Mouse (Mus musculus) erythroblast, embryonic 14.5 days (primary cell): Measurements from ENCODE around the gene Mccc1. TPM values are rescaled to one million over a fixed set of nuclear protein-coding genes. Genes with fewer than 3 reads are reported as not detected.

Experiments used
- H3K27me3 ChIP-seq: 2 replicates; pipeline ENCODE4 v1.6.1; 2012; ENCODE audit warnings: inconsistent platforms; ENCODE audit not compliant: control insufficient read depth
- H3K36me3 ChIP-seq: 2 replicates; pipeline ENCODE4 v1.6.1; 2012; ENCODE audit warnings: mild to moderate bottlenecking, inconsistent platforms; ENCODE audit not compliant: control insufficient read depth
- H3K4me1 ChIP-seq: 2 replicates; pipeline ENCODE4 v1.6.1; 2012; ENCODE audit warnings: inconsistent platforms; ENCODE audit not compliant: control insufficient read depth
- H3K4me3 ChIP-seq: replicated peaks from 2 replicates; pipeline ENCODE3; 2012; ENCODE audit warnings: moderate library complexity, mild to moderate bottlenecking, inconsistent platforms
- H3K9me3 ChIP-seq: 2 replicates; pipeline ENCODE4 v1.6.1; 2012; ENCODE audit warnings: low read length, inconsistent platforms, mixed read lengths; ENCODE audit not compliant: control insufficient read depth
- GATA1 ChIP-seq: IDR thresholded peaks from 2 replicates; pipeline ENCODE4 v1.6.1; 2012; ENCODE audit warnings: low read length, inconsistent platforms, mixed read lengths
- TAL1 ChIP-seq: IDR thresholded peaks from 3 replicates; pipeline ENCODE4 v1.6.1; 2012; ENCODE audit warnings: low read length, inconsistent platforms, mixed read lengths
- polyA plus RNA-seq: library from polyadenylated mRNA; stranded (reverse); fragments of >175 nt; gene quantifications from 2 replicates; pipeline ENCODE4 v1.2.3, GENCODE M21; 2012

Mccc1 gene
- polyA plus RNA-seq, 1 experiment = 0.05 TPM

DNA sequence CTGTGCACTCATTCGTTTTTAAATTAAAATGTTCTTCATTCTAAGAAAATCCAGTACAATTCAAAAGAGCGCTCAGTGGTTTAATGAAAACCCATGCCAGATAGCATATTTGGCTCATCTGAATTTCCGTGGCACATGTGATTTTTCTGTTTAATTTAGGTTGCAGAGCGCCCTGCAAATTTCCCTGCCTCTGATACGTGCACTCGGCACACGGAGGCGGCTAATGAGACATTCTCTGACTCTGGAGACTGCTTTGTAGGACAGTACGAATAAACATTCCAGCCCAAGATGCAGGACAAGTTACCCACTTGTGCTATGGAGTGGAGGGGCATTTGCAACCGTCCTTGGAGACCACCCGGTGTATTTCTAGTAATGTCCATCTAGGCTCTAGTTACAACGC, 29.3 kb downstream of the Mccc1 start:
- Histone ChIP-seq H3K4me1 (peaks cover 7% of the 10 kb centered on the region), H3K4me3 (no peak overlapping the region), H3K36me3 (peaks cover 13% of the 10 kb centered on the region), H3K27me3 (no peaks in the 10 kb centered on the region), H3K9me3 (no peaks in the 10 kb centered on the region)
- TF ChIP-seq GATA1 (no peak), TAL1 (no peak)

- Histone ChIP-seq H3K9me3 (no peaks in the 10 kb centered on the region), H3K4me3 (no peak overlapping the region), H3K27me3 (no peaks in the 10 kb centered on the region), H3K36me3 (peaks cover 13% of the 10 kb centered on the region), H3K4me1 (peaks cover 8% of the 10 kb centered on the region)
- TF ChIP-seq GATA1 = no peak
- no peak for TF ChIP-seq TAL1
Measured at GRCm38 (mm10) chr3:35970441-35970840, 30.0 kb downstream of the Mccc1 start.

DNA sequence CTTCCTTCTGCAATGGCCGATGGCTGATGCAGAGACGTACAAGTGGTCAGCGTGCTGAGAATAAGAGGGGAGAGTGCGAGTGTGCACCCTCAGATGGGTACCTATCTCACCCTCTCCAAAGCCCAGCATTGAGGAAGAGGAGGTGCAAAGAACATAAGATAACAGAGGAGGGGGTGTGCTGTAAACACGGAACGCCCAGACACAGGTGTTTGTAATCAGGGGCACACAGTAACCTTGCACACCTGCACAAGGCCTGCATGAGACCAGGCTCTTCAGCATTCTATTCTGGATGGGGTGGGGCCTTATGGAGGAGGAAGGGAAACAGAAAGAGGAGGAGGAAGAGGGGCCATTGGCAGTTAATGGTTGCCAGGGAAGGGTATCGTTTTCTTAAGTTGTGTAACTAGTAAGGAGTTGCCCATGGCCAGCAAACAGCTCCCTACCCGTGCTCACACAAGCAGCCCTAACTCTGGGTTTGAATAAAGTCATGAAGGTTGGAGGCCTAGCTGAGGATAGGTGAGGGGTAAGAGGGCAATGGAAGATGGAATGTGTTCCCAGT, 33.0 kb downstream of the Mccc1 start:
- Histone ChIP-seq H3K4me3 (no peak overlapping the region), H3K36me3 (peaks cover 12% of the 10 kb centered on the region)

DNA sequence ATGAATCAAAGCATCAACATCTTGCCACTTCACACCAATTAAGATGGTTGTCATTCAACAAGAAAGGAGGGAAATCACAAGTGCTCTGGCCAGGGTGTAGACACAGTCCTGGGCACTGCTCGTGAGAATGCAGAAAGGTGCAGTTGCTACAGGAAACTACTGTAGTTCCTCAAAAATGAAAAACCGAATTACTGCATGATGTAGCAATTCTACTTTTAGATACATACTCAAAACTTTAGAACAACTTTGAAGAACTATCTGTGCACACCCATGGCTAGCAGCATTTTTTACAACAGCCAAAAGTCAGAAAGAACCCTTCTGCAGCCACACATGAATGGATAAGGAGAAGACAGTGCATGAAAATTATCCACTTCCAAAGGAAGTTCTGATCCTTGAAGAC, 34.0 kb downstream of the Mccc1 start:
- H3K27me3 ChIP-seq = no peaks in the 10 kb centered on the region
- peaks cover 9% of the 10 kb centered on the region for H3K36me3 ChIP-seq
- H3K4me1 ChIP-seq = peaks cover 20% of the 10 kb centered on the region
- no peak for TF ChIP-seq GATA1
- TF ChIP-seq TAL1 = no peak
- no peaks in the 10 kb centered on the region for H3K9me3 ChIP-seq
- H3K4me3 ChIP-seq = no peak overlapping the region

More for the DNA sequence above, 33.0 kb downstream of the Mccc1 start:
- no peaks in the 10 kb centered on the region for H3K27me3 ChIP-seq
- TF ChIP-seq GATA1 (no peak), TAL1 (no peak)
- H3K9me3 ChIP-seq = no peaks in the 10 kb centered on the region
- H3K4me1 ChIP-seq = peaks cover 20% of the 10 kb centered on the region

DNA sequence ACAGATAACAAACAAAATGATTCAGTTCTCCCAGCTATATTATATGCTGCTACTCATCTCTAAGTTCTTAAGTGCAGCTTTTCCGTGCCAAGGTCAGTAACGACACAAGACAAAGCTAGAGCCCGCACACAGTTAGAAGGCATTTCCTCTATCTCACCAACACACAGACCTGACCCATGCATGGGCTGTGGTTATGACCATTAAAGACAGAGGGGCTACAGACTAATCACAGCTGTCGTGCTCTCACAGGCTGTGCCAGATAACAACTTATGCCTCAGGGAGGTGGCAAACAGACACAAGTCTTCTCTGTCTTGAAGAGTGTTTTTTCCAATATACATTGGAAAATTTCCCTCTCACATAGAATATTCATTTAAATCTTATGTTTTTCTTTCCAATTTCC, 35.5 kb downstream of the Mccc1 start:
- Histone ChIP-seq H3K4me3 (no peak overlapping the region), H3K36me3 (peaks cover 7% of the 10 kb centered on the region), H3K4me1 (peaks cover 21% of the 10 kb centered on the region), H3K27me3 (no peaks in the 10 kb centered on the region), H3K9me3 (no peaks in the 10 kb centered on the region)
- TF ChIP-seq GATA1 (no peak), TAL1 (no peak)

DNA sequence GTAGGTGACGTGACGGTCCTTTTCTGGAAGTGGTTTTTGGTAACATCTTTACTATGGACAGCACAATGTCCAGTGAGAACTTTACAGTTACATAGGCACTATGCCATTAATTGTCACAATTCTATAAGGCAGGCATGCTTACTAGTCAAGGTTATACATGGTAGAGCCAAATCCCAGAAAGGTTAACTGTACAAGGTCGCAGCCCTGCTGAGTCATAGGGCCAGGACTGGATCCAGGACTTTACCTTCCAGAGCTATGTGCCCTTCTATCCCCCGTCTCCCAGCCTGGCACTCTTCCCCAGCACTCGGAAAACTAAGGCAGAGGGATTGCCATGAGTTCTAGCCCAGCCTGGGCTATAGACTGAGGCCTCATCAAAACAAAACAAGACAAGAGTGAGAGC, 36.6 kb downstream of the Mccc1 start:
- peaks cover 22% of the 10 kb centered on the region for H3K4me1 ChIP-seq
- H3K4me3 ChIP-seq = no peak overlapping the region
- H3K27me3 ChIP-seq = no peaks in the 10 kb centered on the region
- no peaks in the 10 kb centered on the region for H3K9me3 ChIP-seq
- H3K36me3 ChIP-seq = peaks cover 8% of the 10 kb centered on the region
- TF ChIP-seq TAL1 = no peak
- no peak for TF ChIP-seq GATA1

GRCm38 (mm10) chr3:35963401-35963800, 37.1 kb downstream of the Mccc1 start:
- Histone ChIP-seq H3K27me3 (no peaks in the 10 kb centered on the region), H3K36me3 (peaks cover 8% of the 10 kb centered on the region), H3K4me1 (peaks cover 22% of the 10 kb centered on the region), H3K4me3 (no peak overlapping the region), H3K9me3 (no peaks in the 10 kb centered on the region)
- TF ChIP-seq TAL1 = no peak
- no peak for TF ChIP-seq GATA1

DNA sequence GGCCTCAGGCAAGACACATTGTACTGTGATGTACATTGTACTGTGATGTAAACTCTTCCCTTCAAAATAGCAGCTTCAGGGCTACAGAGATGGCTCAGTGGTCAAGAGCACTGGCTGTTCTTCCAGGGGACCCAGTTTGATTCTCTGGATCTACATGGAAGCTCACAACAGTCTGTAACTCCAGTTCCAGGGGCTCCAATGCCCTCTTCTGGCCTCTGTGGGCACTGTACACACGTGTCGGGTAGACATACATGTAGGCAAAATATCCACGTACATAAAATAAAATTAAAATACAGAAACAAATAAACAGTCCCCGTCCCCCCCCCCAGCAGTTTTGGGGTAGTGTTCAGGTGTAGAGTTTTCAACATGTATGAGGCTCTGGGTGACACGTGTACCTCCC, 37.5 kb downstream of the Mccc1 start:
- peaks cover 22% of the 10 kb centered on the region for H3K4me1 ChIP-seq
- TF ChIP-seq GATA1 (no peak), TAL1 (no peak)
- H3K27me3 ChIP-seq = no peaks in the 10 kb centered on the region
- H3K9me3 ChIP-seq = no peaks in the 10 kb centered on the region
- no peak overlapping the region for H3K4me3 ChIP-seq
- peaks cover 8% of the 10 kb centered on the region for H3K36me3 ChIP-seq

- H3K27me3 ChIP-seq = no peaks in the 10 kb centered on the region
- H3K4me3 ChIP-seq = no peak overlapping the region
- H3K36me3 ChIP-seq = peaks cover 4% of the 10 kb centered on the region; the same call in 1 of the 2 replicates
- TF ChIP-seq GATA1 (no peak), TAL1 (no peak)
- H3K4me1 ChIP-seq = peaks cover 4% of the 10 kb centered on the region
- H3K9me3 ChIP-seq = peaks cover 3% of the 10 kb centered on the region; the same call in 1 of the 2 replicates
Measured at GRCm38 (mm10) chr3:35957230-35957629, 43.2 kb downstream of the Mccc1 start.
